Mouse (Mus musculus) MEL (cell line): Measurements from ENCODE around the gene Eif4b. TPM values are rescaled to one million over a fixed set of nuclear protein-coding genes. Genes with fewer than 3 reads are reported as not detected.

Experiments
- DNase-seq: peaks from one replicate; pipeline ENCODE4 v3.0.0; 2011; ENCODE audit warnings: low read depth, low spot score
- H3K27ac ChIP-seq: 2 replicates; pipeline ENCODE4 v1.5.1; 2012; ENCODE audit warnings: low read depth, mild to moderate bottlenecking, control low read depth, low read length, moderate library complexity; ENCODE audit not compliant: control insufficient read depth
- H3K27me3 ChIP-seq, 2 experiments: fragments of 150-350 bp in 1 of 2; sonication (generic) in 1 of 2; 2 replicates each; pipeline ENCODE4 v1.6.1; 2012; ENCODE audit warnings: low read length in 2 of 2, mild to moderate bottlenecking in 2 of 2, improper control_type of control experiment in 1 of 2, moderate library complexity in 1 of 2; ENCODE audit not compliant: insufficient read depth in 2 of 2, control insufficient read depth in 1 of 2
- H3K36me3 ChIP-seq, 2 experiments: 2 replicates each; pipeline ENCODE4 v1.6.1; 2012 to 2014; ENCODE audit warnings: low read length in 2 of 2, improper control_type of control experiment in 1 of 2, inconsistent platforms in 1 of 2, mild to moderate bottlenecking in 1 of 2; ENCODE audit not compliant: insufficient read depth in 2 of 2, control insufficient read depth in 1 of 2
- H3K4me1 ChIP-seq, 2 experiments: fragments of 150-350 bp in 1 of 2; sonication (generic) in 1 of 2; 2 replicates each; pipeline ENCODE4 v1.6.1; 2012; ENCODE audit warnings: low read length in 2 of 2, improper control_type of control experiment in 1 of 2, mild to moderate bottlenecking in 1 of 2; ENCODE audit not compliant: insufficient read depth in 2 of 2, control insufficient read depth in 1 of 2
- H3K4me3 ChIP-seq, 2 experiments: fragments of 150-350 bp in 1 of 2; sonication (generic) in 1 of 2; 2 replicates each; pipeline ENCODE4 v1.5.1; 2012; ENCODE audit warnings: low read depth in 2 of 2, low read length in 2 of 2, mild to moderate bottlenecking in 2 of 2, moderate library complexity in 2 of 2, control low read depth in 1 of 2, improper control_type of control experiment in 1 of 2; ENCODE audit not compliant: control insufficient read depth in 1 of 2, insufficient read depth in 1 of 2
- H3K79me2 ChIP-seq: 2 replicates; pipeline ENCODE4 v1.6.1; 2012; ENCODE audit warnings: mild to moderate bottlenecking, low read length, moderate library complexity; ENCODE audit not compliant: control insufficient read depth, poor library complexity, insufficient read depth
- H3K9ac ChIP-seq: 2 replicates; pipeline ENCODE4 v1.6.1; 2012; ENCODE audit warnings: low read depth, mild to moderate bottlenecking, control low read depth, low read length, moderate library complexity; ENCODE audit not compliant: control insufficient read depth, poor library complexity, severe bottlenecking
- H3K9me3 ChIP-seq: fragments of 150-350 bp; sonication (generic); replicated peaks from 2 replicates; pipeline ENCODE4 v1.6.1; 2012; ENCODE audit warnings: mild to moderate bottlenecking, low read length, improper control_type of control experiment, moderate library complexity; ENCODE audit not compliant: insufficient read depth
- BHLHE40 ChIP-seq: IDR thresholded peaks from 2 replicates; pipeline ENCODE4 v1.6.1; 2012; ENCODE audit warnings: low read depth, mild to moderate bottlenecking, inconsistent platforms, low read length, improper control_type of control experiment, borderline replicate concordance
- CHD1 ChIP-seq: IDR thresholded peaks from 2 replicates; pipeline ENCODE4 v1.6.1; 2012; ENCODE audit warnings: low read depth, mild to moderate bottlenecking, inconsistent platforms, low read length, improper control_type of control experiment
- CHD2 ChIP-seq: IDR thresholded peaks from 2 replicates; pipeline ENCODE4 v1.6.1; 2011; ENCODE audit warnings: low read length, improper control_type of control experiment
- CTCF ChIP-seq, 3 experiments: IDR thresholded peaks in 2 of 3; conservative IDR thresholded peaks in 1 of 3; 2 replicates each; pipeline ENCODE4 v1.5.1; 2011 to 2012; ENCODE audit warnings: low read length in 3 of 3, low read depth in 2 of 3, mild to moderate bottlenecking in 2 of 3, improper control_type of control experiment in 1 of 3, inconsistent platforms in 1 of 3, mixed read lengths in 1 of 3, moderate library complexity in 1 of 3; ENCODE audit not compliant: control insufficient read depth in 1 of 3, insufficient read depth in 1 of 3, poor library complexity in 1 of 3, severe bottlenecking in 1 of 3
- E2F4 ChIP-seq: IDR thresholded peaks from 2 replicates; pipeline ENCODE4 v1.6.1; 2011; ENCODE audit warnings: low read depth, low read length, improper control_type of control experiment, borderline replicate concordance
- ELF1 ChIP-seq: IDR thresholded peaks from 2 replicates; pipeline ENCODE4 v1.6.1; 2014; ENCODE audit warnings: low read depth, mild to moderate bottlenecking, inconsistent platforms, low read length, improper control_type of control experiment, moderate library complexity
- GATA1 ChIP-seq: IDR thresholded peaks from 2 replicates; pipeline ENCODE4 v1.6.1; 2011; ENCODE audit warnings: low read depth, low read length, improper control_type of control experiment
- HCFC1 ChIP-seq: IDR thresholded peaks from 2 replicates; pipeline ENCODE4 v1.6.1; 2012; ENCODE audit warnings: low read depth, mild to moderate bottlenecking, inconsistent platforms, low read length, improper control_type of control experiment, moderate library complexity
- MAFK ChIP-seq: IDR thresholded peaks from 2 replicates; pipeline ENCODE4 v1.6.1; 2011; ENCODE audit warnings: low read depth, mild to moderate bottlenecking, low read length, improper control_type of control experiment, borderline replicate concordance
- MAX ChIP-seq: IDR thresholded peaks from 2 replicates; pipeline ENCODE4 v1.6.1; 2011; ENCODE audit warnings: low read length, improper control_type of control experiment
- MEF2A ChIP-seq: IDR thresholded peaks from 2 replicates; pipeline ENCODE4 v1.6.1; 2014; ENCODE audit warnings: low read depth, mild to moderate bottlenecking, inconsistent platforms, low read length, improper control_type of control experiment; ENCODE audit not compliant: poor library complexity, insufficient replicate concordance, severe bottlenecking; ENCODE audit errors: extremely low read depth
- MYB ChIP-seq: IDR thresholded peaks from 2 replicates; pipeline ENCODE4 v1.6.1; 2011; ENCODE audit warnings: mild to moderate bottlenecking, low read depth, low read length, improper control_type of control experiment
- NRF1 ChIP-seq: IDR thresholded peaks from 2 replicates; pipeline ENCODE4 v1.6.1; 2014; ENCODE audit warnings: low read depth, mild to moderate bottlenecking, inconsistent platforms, low read length, improper control_type of control experiment, moderate library complexity; ENCODE audit not compliant: poor library complexity, insufficient read depth, severe bottlenecking
- POLR2A ChIP-seq, 2 experiments: IDR thresholded peaks; 2 replicates each; pipeline ENCODE4 v1.6.1; 2011 to 2012; ENCODE audit warnings: low read length in 2 of 2, mild to moderate bottlenecking in 2 of 2, control low read depth in 1 of 2, improper control_type of control experiment in 1 of 2, low read depth in 1 of 2, moderate library complexity in 1 of 2; ENCODE audit not compliant: control insufficient read depth in 1 of 2, insufficient read depth in 1 of 2, poor library complexity in 1 of 2
- POLR2AphosphoS2 ChIP-seq: IDR thresholded peaks from 2 replicates; pipeline ENCODE4 v1.6.1; 2011; ENCODE audit warnings: low read length, improper control_type of control experiment
- POLR2AphosphoS5 ChIP-seq: IDR thresholded peaks from 2 replicates; pipeline ENCODE4 v1.6.1; 2012; ENCODE audit warnings: low read depth, borderline replicate concordance, mild to moderate bottlenecking, inconsistent platforms, low read length, moderate library complexity, mixed read lengths
- RAD21 ChIP-seq: IDR thresholded peaks from 2 replicates; pipeline ENCODE4 v1.6.1; 2011; ENCODE audit warnings: mild to moderate bottlenecking, low read depth, low read length, improper control_type of control experiment
- SMC3 ChIP-seq: IDR thresholded peaks from 2 replicates; pipeline ENCODE4 v1.6.1; 2011; ENCODE audit warnings: low read depth, low read length, improper control_type of control experiment
- TAL1 ChIP-seq: IDR thresholded peaks from 2 replicates; pipeline ENCODE4 v1.6.1; 2012; ENCODE audit warnings: mild to moderate bottlenecking, inconsistent platforms, low read length, moderate library complexity, mixed read lengths
- TBP ChIP-seq: IDR thresholded peaks from 2 replicates; pipeline ENCODE4 v1.8.0; 2011; ENCODE audit warnings: low read depth, low read length, improper control_type of control experiment
- TCF12 ChIP-seq: IDR thresholded peaks from 2 replicates; pipeline ENCODE4 v1.6.1; 2014; ENCODE audit warnings: low read depth, mild to moderate bottlenecking, inconsistent platforms, low read length, improper control_type of control experiment, moderate library complexity
- UBTF ChIP-seq: IDR thresholded peaks from 2 replicates; pipeline ENCODE4 v1.6.1; 2012; ENCODE audit warnings: low read depth, mild to moderate bottlenecking, inconsistent platforms, low read length, improper control_type of control experiment, moderate library complexity, borderline replicate concordance; ENCODE audit not compliant: insufficient read depth
- USF1 ChIP-seq: IDR thresholded peaks from 2 replicates; pipeline ENCODE4 v1.6.1; 2014; ENCODE audit warnings: low read depth, mild to moderate bottlenecking, inconsistent platforms, low read length, improper control_type of control experiment, moderate library complexity
- ZC3H11A ChIP-seq: IDR thresholded peaks from 2 replicates; pipeline ENCODE4 v1.6.1; 2012; ENCODE audit warnings: low read depth, mild to moderate bottlenecking, inconsistent platforms, low read length, improper control_type of control experiment
- ZKSCAN1 ChIP-seq: IDR thresholded peaks from 2 replicates; pipeline ENCODE4 v1.6.1; 2012; ENCODE audit warnings: low read depth, mild to moderate bottlenecking, inconsistent platforms, low read length, improper control_type of control experiment, moderate library complexity
- ZMIZ1 ChIP-seq: IDR thresholded peaks from 2 replicates; pipeline ENCODE4 v1.6.1; 2012; ENCODE audit warnings: low read depth, mild to moderate bottlenecking, inconsistent platforms, low read length, improper control_type of control experiment, moderate library complexity
- ZNF384 ChIP-seq: IDR thresholded peaks from 2 replicates; pipeline ENCODE4 v1.6.1; 2012; ENCODE audit warnings: low read depth, mild to moderate bottlenecking, inconsistent platforms, low read length, improper control_type of control experiment
- polyA plus RNA-seq, 2 experiments: library from polyadenylated mRNA; stranded (reverse) in 1 of 2; unstranded in 1 of 2; fragments of >175 nt in 1 of 2; fragments of >200 nt in 1 of 2; gene quantifications; 2 replicates each; pipeline versions ENCODE4 v1.2.1 to v1.2.4; 2012; ENCODE audit warnings: low replicate concordance in 2 of 2, low read depth in 1 of 2; ENCODE audit not compliant: insufficient read length in 2 of 2, insufficient read depth in 1 of 2, missing spikeins in 1 of 2
- total RNA-seq: library from RNA; depleted of rRNA; stranded (reverse); fragments of 300-350 nt; gene quantifications from 2 replicates; pipeline ENCODE4 v1.2.3, GENCODE M21; 2012

Eif4b gene
- total and polyA plus RNA-seq, 3 experiments: 464 to 790 (median 561) TPM

- TF ChIP-seq CHD2 (no peak), MAFK (no peak), ZC3H11A (no peak), NRF1 (no peak), POLR2A (IDR thresholded peaks at IDR 0.05; ENCODE audit: control insufficient read depth in 1 of 2, insufficient read depth in 1 of 2, low read depth in 1 of 2, low read length in 2 of 2, poor library complexity in 1 of 2) (no peak), BHLHE40 (no peak), TBP (no peak), MYB (no peak), E2F4 (no peak), GATA1 (no peak)
- Histone ChIP-seq H3K4me3 (no peak overlapping the region), H3K36me3 (peaks cover 0 to 5% of the 10 kb centered on the region in 2 experiments; a peak in 2 of 4 replicates)
Measured at GRCm38 (mm10) chr15:102119831-102120170, 46.2 kb downstream of the Eif4b start.

DNA sequence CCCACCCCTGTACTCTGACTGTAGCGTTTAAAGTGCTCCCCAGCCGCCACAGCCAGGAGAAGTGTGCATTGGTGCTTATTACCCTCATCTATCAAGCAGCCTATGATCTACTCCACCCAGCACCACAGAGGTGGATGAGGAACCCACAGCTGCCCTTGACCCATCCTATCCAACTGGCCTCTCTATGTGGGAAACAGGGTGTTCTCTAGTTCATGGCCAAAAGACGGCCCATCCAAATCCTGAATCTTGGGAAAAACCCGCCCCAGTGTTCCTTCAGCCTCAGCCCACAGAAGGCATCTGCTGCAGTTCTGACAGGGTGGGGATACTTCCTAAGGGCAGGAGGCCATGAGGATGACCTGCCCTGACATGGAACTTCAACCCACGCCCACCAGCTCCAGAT is 47.0 kb downstream of the Eif4b start:
- no peaks in the 10 kb centered on the region for H3K79me2 ChIP-seq
- no peak overlapping the region for H3K4me3 ChIP-seq
- no peak for TF ChIP-seq ZC3H11A
- no peak for TF ChIP-seq MAFK
- no peak for TF ChIP-seq BHLHE40
- no peak for TF ChIP-seq POLR2AphosphoS2
- no peak for TF ChIP-seq SMC3
- no peak for TF ChIP-seq TCF12
- no peak for TF ChIP-seq TBP
- TF ChIP-seq ELF1: no peak
- no peak for TF ChIP-seq GATA1
- TF ChIP-seq MAX: no peak
- TF ChIP-seq, all 39 proteins: peak for 0
- Histone ChIP-seq H3K36me3 (peaks cover 0 to 7% of the 10 kb centered on the region in 2 experiments; a peak in 2 of 4 replicates), H3K4me1 (no peaks in the 10 kb centered on the region), H3K27ac (no peak overlapping the region), H3K27me3 (no peaks in the 10 kb centered on the region), H3K9ac (no peak overlapping the region), H3K9me3 (no peaks in the 10 kb centered on the region)
- no peak for DNase-seq

More at GRCm38 (mm10) chr15:102119831-102120170, 46.2 kb downstream of the Eif4b start:
- Histone ChIP-seq H3K9ac (no peak overlapping the region), H3K27me3 (no peaks in the 10 kb centered on the region), H3K4me1 (no peaks in the 10 kb centered on the region), H3K27ac (no peak overlapping the region), H3K79me2 (no peaks in the 10 kb centered on the region), H3K9me3 (no peaks in the 10 kb centered on the region)
- no peak for DNase-seq

GRCm38 (mm10) chr15:102126303-102126702 is 52.7 kb downstream of the Eif4b start:
- Histone ChIP-seq H3K79me2 (no peaks in the 10 kb centered on the region), H3K36me3 (peaks cover 0 to 15% of the 10 kb centered on the region in 2 experiments; a peak in 2 of 4 replicates), H3K4me3 (no peak overlapping the region), H3K27ac (no peak overlapping the region), H3K9me3 (no peaks in the 10 kb centered on the region), H3K9ac (no peak overlapping the region), H3K27me3 (no peaks in the 10 kb centered on the region), H3K4me1 (no peaks in the 10 kb centered on the region)
- no peak for DNase-seq
- TF ChIP-seq ZKSCAN1 (no peak), ZMIZ1 (no peak), POLR2AphosphoS5 (no peak), CHD2 (no peak), CTCF (IDR thresholded peaks at IDR 0.05 in 2 of 3, conservative IDR thresholded peaks at IDR 0.05 in 1 of 3; ENCODE audit: control insufficient read depth in 1 of 3, insufficient read depth in 1 of 3, low read depth in 2 of 3, low read length in 3 of 3, poor library complexity in 1 of 3, severe bottlenecking in 1 of 3) (no peak), E2F4 (no peak), RAD21 (no peak), ZNF384 (no peak), HCFC1 (no peak), TAL1 (no peak), USF1 (no peak), MEF2A (no peak), UBTF (no peak), TCF12 (no peak), CHD1 (no peak)
